Mouse (Mus musculus) limb, embryonic 11.5 days (tissue): ENCODE data around the gene Hist2h2ab. TPM values are rescaled to one million over a fixed set of nuclear protein-coding genes. Genes with fewer than 3 reads are reported as not detected.
"Not testable (repeated sequence)": the region's sequence is repeated elsewhere in the genome, so short reads cannot be mapped to it uniquely, and the experiment has no call there.

ENCODE experiments used
- ATAC-seq: fragments of 200-750 bp; cut with Nextera tagmentation; 2 replicates; pipeline ENCODE4 v1.8.0; 2017; ENCODE audit warnings: low read depth; ENCODE audit not compliant: insufficient number of reproducible peaks, low FRiP score, low TSS enrichment
- DNase-seq: peaks from one replicate; pipeline ENCODE4 v3.0.0-alpha.2; 2015; ENCODE audit warnings: low spot score
- H3K27ac ChIP-seq: fragments of 300-500 bp; sonication (generic); replicated peaks from 2 replicates; pipeline ENCODE4 v1.5.1; 2014; ENCODE audit warnings: low read depth, mild to moderate bottlenecking, low read length
- H3K27me3 ChIP-seq: fragments of 300-500 bp; sonication (generic); 2 replicates; pipeline ENCODE4 v1.6.1; 2014; ENCODE audit warnings: mild to moderate bottlenecking, low read length, mixed read lengths; ENCODE audit not compliant: control insufficient read depth, insufficient read depth
- H3K36me3 ChIP-seq: fragments of 300-500 bp; sonication (generic); 2 replicates; pipeline ENCODE4 v1.6.1; 2014; ENCODE audit warnings: mild to moderate bottlenecking, low read length, moderate library complexity, mixed read lengths; ENCODE audit not compliant: control insufficient read depth, insufficient read depth
- H3K4me1 ChIP-seq: fragments of 300-500 bp; sonication (generic); 2 replicates; pipeline ENCODE4 v1.6.1; 2014; ENCODE audit warnings: low read length, mixed read lengths; ENCODE audit not compliant: control insufficient read depth, insufficient read depth
- H3K4me2 ChIP-seq: fragments of 300-500 bp; sonication (generic); 2 replicates; pipeline ENCODE4 v1.6.1; 2014; ENCODE audit warnings: low read depth, mild to moderate bottlenecking, moderate library complexity; ENCODE audit not compliant: severe bottlenecking
- H3K4me3 ChIP-seq: fragments of 300-500 bp; sonication (generic); 2 replicates; pipeline ENCODE4 v1.5.1; 2014; ENCODE audit warnings: low read depth, low read length
- H3K9ac ChIP-seq: fragments of 300-500 bp; sonication (generic); 2 replicates; pipeline ENCODE4 v1.6.1; 2014; ENCODE audit warnings: mild to moderate bottlenecking, low read length
- H3K9me3 ChIP-seq: fragments of 300-500 bp; sonication (generic); 2 replicates; pipeline ENCODE4 v1.6.1; 2016; ENCODE audit warnings: low read length; ENCODE audit not compliant: control insufficient read depth
- WGBS: fragments of 180-500 bp; shearing (Covaris S2); extraction: QIAGEN DNeasy Blood & Tissue Kit; methylation state at CpG from one replicate; pipeline ENCODE4 v1.1.7; 2014; 5-methylcytosine and 5-hydroxymethylcytosine counted together
- polyA plus RNA-seq: library from polyadenylated mRNA; unstranded; fragments of >200 nt; fragmentation: Nextera tagmentation; extraction: Ambion mirVana; gene quantifications from 2 replicates; pipeline ENCODE4 v1.2.1, GENCODE M21; 2014

Hist2h2ab gene
- polyA plus RNA-seq, 1 experiment from 2014 or later, result 1.6 TPM

- peak overlapping the region; percentile 59 for H3K4me2 ChIP-seq
- peak overlapping the region; percentile 98 for H3K27ac ChIP-seq
- under 1% methylated on average over 12 of the region's 12 CpGs for WGBS
- no peaks in the 10 kb centered on the region for H3K36me3 ChIP-seq
- peaks cover 12% of the 10 kb centered on the region for H3K4me1 ChIP-seq
- H3K4me3 ChIP-seq, result peak overlapping the region; percentile 61
- DNase-seq (peak; percentile 67), ATAC-seq (peak; percentile 2; the same call in 1 of the 2 replicates)
- H3K9me3 ChIP-seq, result no peaks in the 10 kb centered on the region
- H3K9ac ChIP-seq, result peak overlapping the region; percentile 47
- no peaks in the 10 kb centered on the region for H3K27me3 ChIP-seq
These were observed 449 bp upstream of the Hist2h2ab start for GRCm38 (mm10) chr3:96219191-96219641.

- under 1% methylated on average over 26 of the region's 47 CpGs for WGBS
- peak overlapping the region; percentile 98 for H3K27ac ChIP-seq
- H3K4me1 ChIP-seq, result peaks cover 12% of the 10 kb centered on the region
- H3K36me3 ChIP-seq, H3K27me3 ChIP-seq, H3K9me3 ChIP-seq, ATAC-seq: not testable (repeated sequence)
- DNase-seq, result peak; percentile 82
- H3K9ac ChIP-seq, result peak overlapping the region; percentile 93
- peak overlapping the region; percentile 61 for H3K4me3 ChIP-seq
- H3K4me2 ChIP-seq, result peak overlapping the region; percentile 59
These were observed 583 bp downstream of the Hist2h2ab start for GRCm38 (mm10) chr3:96220131-96220764.

GRCm38 (mm10) chr3:96220765-96221639 is 1.3 kb downstream of the Hist2h2ab start, which contains the start of the genes Hist2h2ac and Hist2h2be:
TSS of gene Hist2h2ac (minus strand) at chr3:96220880.
TSS of gene Hist2h2be (plus strand) at chr3:96221119.
- Histone ChIP-seq H3K36me3 (no peaks in the 10 kb centered on the region), H3K27ac (peak within 1 kb of the TSS; percentile 98), H3K9me3 (no peaks in the 10 kb centered on the region), H3K9ac (peak within 1 kb of the TSS; percentile 93), H3K4me3 (peak within 1 kb of the TSS; percentile 61), H3K4me1 (peaks cover 12% of the 10 kb centered on the region), H3K4me2 (peak within 1 kb of the TSS; percentile 59), H3K27me3 (no peaks in the 10 kb centered on the region)
- under 1% methylated on average over 43 of the region's 43 CpGs for WGBS
- ATAC-seq, result peak; percentile 90
- DNase-seq, result peak; percentile 84

GRCm38 (mm10) chr3:96221640-96222038 is 2.0 kb downstream of the Hist2h2ab start:
- ATAC-seq (no peak), DNase-seq (peak; percentile 45)
- 32% methylated on average over 9 of the region's 9 CpGs for whole genome bisulfite sequencing
- no peaks in the 10 kb centered on the region for H3K9me3 ChIP-seq
- peaks cover 12% of the 10 kb centered on the region for H3K4me1 ChIP-seq
- peak overlapping the region; percentile 53 for H3K9ac ChIP-seq
- no peaks in the 10 kb centered on the region for H3K27me3 ChIP-seq
- peak overlapping the region; percentile 98 for H3K27ac ChIP-seq
- peak overlapping the region; percentile 59 for H3K4me2 ChIP-seq
- H3K4me3 ChIP-seq, result peak overlapping the region; percentile 61
- no peaks in the 10 kb centered on the region for H3K36me3 ChIP-seq

GRCm38 (mm10) chr3:96222774-96223173 is 3.1 kb downstream of the Hist2h2ab start:
- Histone ChIP-seq H3K4me1 (peaks cover 12% of the 10 kb centered on the region), H3K36me3 (no peaks in the 10 kb centered on the region), H3K4me3 (no peak overlapping the region), H3K9ac (no peak overlapping the region), H3K9me3 (no peaks in the 10 kb centered on the region), H3K27ac (no peak overlapping the region), H3K4me2 (0 out of 2 replicates have a peak overlapping the region, but pooled peaks have one; percentile 2), H3K27me3 (no peaks in the 10 kb centered on the region)
- ATAC-seq (no peak), DNase-seq (no peak)
- WGBS, result 91% methylated on average over 4 of the region's 4 CpGs

- Histone ChIP-seq H3K9me3 (no peaks in the 10 kb centered on the region), H3K36me3 (no peaks in the 10 kb centered on the region), H3K4me3 (no peak overlapping the region), H3K27me3 (no peaks in the 10 kb centered on the region), H3K4me1 (peaks cover 12% of the 10 kb centered on the region), H3K9ac (no peak overlapping the region), H3K4me2 (no peak overlapping the region), H3K27ac (no peak overlapping the region)
- WGBS, result 54% methylated on average over 2 of the region's 2 CpGs
- DNase-seq, result no peak
- ATAC-seq, result no peak
These were observed 5.8 kb downstream of the Hist2h2ab start for GRCm38 (mm10) chr3:96225421-96225820.

- peaks cover 7% of the 10 kb centered on the region; the same call in 1 of the 2 replicates for H3K4me1 ChIP-seq
- ATAC-seq (no peak), DNase-seq (no peak)
- H3K9me3 ChIP-seq, result no peaks in the 10 kb centered on the region
- no peaks in the 10 kb centered on the region for H3K36me3 ChIP-seq
- no peak overlapping the region for H3K4me3 ChIP-seq
- no peak overlapping the region for H3K9ac ChIP-seq
- H3K27ac ChIP-seq, result no peak overlapping the region
- H3K4me2 ChIP-seq, result no peak overlapping the region
- WGBS, result 69% methylated on average over 8 of the region's 8 CpGs
- no peaks in the 10 kb centered on the region for H3K27me3 ChIP-seq
These were observed 7.3 kb downstream of the Hist2h2ab start for GRCm38 (mm10) chr3:96226695-96227648.
